Mouse (Mus musculus): ENCODE measurements at regions not wholly inside any gene's neighbourhood (a gene's known extent, or its start where the extent isn't known, plus 50 kb on each side); places are given as distances from the start of the nearest gene placed in this dataset.

GRCm38 (mm10) chr16:78156138-78156875, 145.0 kb upstream of the Cxadr start:
- peak; percentile 16 for DNase-seq

- DNase-seq = no peak
Measured at GRCm38 (mm10) chr16:78153899-78154605, 147.2 kb upstream of the Cxadr start.

GRCm38 (mm10) chr16:78144146-78144545, 157.1 kb upstream of the Cxadr start:
- no peak for DNase-seq

GRCm38 (mm10) chr16:78135501-78135900, 165.8 kb upstream of the Cxadr start:
- DNase-seq = no peak

- DNase-seq = no peak
Measured at GRCm38 (mm10) chr16:78134531-78134930, 166.8 kb upstream of the Cxadr start.

- no peak for DNase-seq
Measured at GRCm38 (mm10) chr16:78121668-78122067, 179.6 kb upstream of the Cxadr start.

- DNase-seq = no peak
Measured at GRCm38 (mm10) chr16:78120346-78120899, 180.9 kb upstream of the Cxadr start.

GRCm38 (mm10) chr16:78104246-78104645, 197.0 kb upstream of the Cxadr start:
- DNase-seq = no peak

GRCm38 (mm10) chr16:78101415-78102326, 199.6 kb upstream of the Cxadr start:
- no peak for DNase-seq

GRCm38 (mm10) chr16:78099842-78100241, 201.4 kb upstream of the Cxadr start:
- no peak for DNase-seq

- no peak for DNase-seq
Measured at GRCm38 (mm10) chr16:78099114-78099513, 202.2 kb upstream of the Cxadr start.

GRCm38 (mm10) chr16:78098555-78098954, 202.7 kb upstream of the Cxadr start:
- no peak for DNase-seq

GRCm38 (mm10) chr16:78096571-78096970, 204.7 kb upstream of the Cxadr start:
- no peak for DNase-seq

GRCm38 (mm10) chr16:78090155-78090554, 211.1 kb upstream of the Cxadr start:
- no peak for DNase-seq

GRCm38 (mm10) chr16:78067532-78068118, 233.7 kb upstream of the Cxadr start:
- DNase-seq = no peak

- no peak for DNase-seq
Measured at GRCm38 (mm10) chr16:78060516-78060915, 240.8 kb upstream of the Cxadr start.

- DNase-seq = no peak
Measured at GRCm38 (mm10) chr16:78057549-78057948, 243.7 kb upstream of the Cxadr start.

- no peak for DNase-seq
Measured at GRCm38 (mm10) chr16:78052133-78052532, 249.2 kb upstream of the Cxadr start.

- DNase-seq = no peak
Measured at GRCm38 (mm10) chr16:78040149-78040920, 261.0 kb upstream of the Cxadr start.

GRCm38 (mm10) chr16:78019605-78020285, 281.5 kb upstream of the Cxadr start:
- DNase-seq = no peak

- DNase-seq = no peak
Measured at GRCm38 (mm10) chr16:78015401-78015800, 285.9 kb upstream of the Cxadr start.

Data from right cerebral cortex, postnatal 25 days (tissue).